Mouse (Mus musculus) lung, embryonic 14.5 days (tissue): Measurements from ENCODE around the gene Ddx47. TPM values are rescaled to one million over a fixed set of nuclear protein-coding genes. Genes with fewer than 3 reads are reported as not detected.

Source experiments
- ATAC-seq: fragments of 200-750 bp; cut with Nextera tagmentation; 2 replicates; pipeline ENCODE4 v1.8.0; 2017; ENCODE audit warnings: mild to moderate bottlenecking, moderate TSS enrichment, moderate library complexity; ENCODE audit not compliant: insufficient read depth
- DNase-seq: peaks from one replicate; pipeline ENCODE4 v3.0.0-alpha.2; 2015
- H3K27ac ChIP-seq: fragments of 300-500 bp; sonication (generic); 2 replicates; pipeline ENCODE4 v1.5.1; 2014; ENCODE audit warnings: low read depth, mild to moderate bottlenecking, moderate library complexity
- H3K27me3 ChIP-seq: fragments of 300-500 bp; sonication (generic); 2 replicates; pipeline ENCODE4 v1.6.1; 2014; ENCODE audit warnings: low read length, control low read depth; ENCODE audit not compliant: insufficient read depth
- H3K36me3 ChIP-seq: fragments of 300-500 bp; sonication (generic); 2 replicates; pipeline ENCODE4 v1.6.1; 2014; ENCODE audit warnings: control low read depth; ENCODE audit not compliant: insufficient read depth
- H3K4me1 ChIP-seq: fragments of 300-500 bp; sonication (generic); 2 replicates; pipeline ENCODE4 v1.6.1; 2014; ENCODE audit warnings: antibody characterized with exemption, control low read depth; ENCODE audit not compliant: insufficient read depth
- H3K4me2 ChIP-seq: fragments of 300-500 bp; sonication (generic); 2 replicates; pipeline ENCODE4 v1.6.1; 2014; ENCODE audit warnings: mild to moderate bottlenecking
- H3K4me3 ChIP-seq: fragments of 300-500 bp; sonication (generic); 2 replicates; pipeline ENCODE4 v1.5.1; 2014; ENCODE audit warnings: low read depth, low read length
- H3K9ac ChIP-seq: fragments of 300-500 bp; sonication (generic); 2 replicates; pipeline ENCODE4 v1.6.1; 2014
- H3K9me3 ChIP-seq: fragments of 300-500 bp; sonication (generic); 2 replicates; pipeline ENCODE4 v1.6.1; 2016; ENCODE audit warnings: low read depth, low read length, control low read depth
- CTCF ChIP-seq: IDR thresholded peaks from 2 replicates; pipeline ENCODE4 v1.5.1; 2016; ENCODE audit warnings: antibody characterized with exemption, low read depth
- WGBS: fragments of 180-500 bp; shearing (Covaris S2); extraction: QIAGEN DNeasy Blood & Tissue Kit; methylation state at CpG from one replicate; pipeline ENCODE4 v1.1.7; 2014; 5-methylcytosine and 5-hydroxymethylcytosine counted together
- polyA plus RNA-seq: library from polyadenylated mRNA; unstranded; fragments of >200 nt; fragmentation: Nextera tagmentation; extraction: Ambion mirVana; gene quantifications from 2 replicates; pipeline ENCODE4 v1.2.1, GENCODE M21; 2014

The Ddx47 gene
- polyA plus RNA-seq, 1 experiment from 2014 or later: 119 TPM

DNA sequence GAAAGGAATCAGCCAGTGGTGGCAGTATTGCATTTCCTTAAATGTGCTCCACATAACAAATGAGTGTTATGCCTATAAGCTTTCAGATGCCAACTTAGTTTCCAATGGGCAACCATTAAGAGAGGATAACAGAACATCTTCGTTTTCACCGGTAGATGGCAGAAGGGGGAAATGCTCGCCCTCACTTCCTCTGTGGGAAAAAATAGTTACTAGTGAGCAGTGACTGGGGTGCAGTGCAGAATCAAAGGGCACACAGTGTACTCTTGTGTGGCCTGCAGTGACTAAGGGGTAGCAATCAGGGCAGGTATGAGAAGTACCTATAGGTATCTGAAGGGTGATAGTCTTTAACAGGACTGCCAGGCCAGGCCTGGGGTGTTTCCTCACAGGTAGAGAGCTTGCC lies 14.8 kb downstream of the Ddx47 start:
- no peak overlapping the region for H3K4me2 ChIP-seq
- ATAC-seq (peak; percentile 47), DNase-seq (peak; percentile 70)
- H3K27ac ChIP-seq: no peak overlapping the region
- H3K4me1 ChIP-seq: no peaks in the 10 kb centered on the region
- H3K27me3 ChIP-seq: no peaks in the 10 kb centered on the region
- no peaks in the 10 kb centered on the region for H3K9me3 ChIP-seq
- H3K36me3 ChIP-seq: peaks cover 31% of the 10 kb centered on the region
- H3K9ac ChIP-seq: no peak overlapping the region
- 7% methylated on average over 3 of the region's 3 CpGs for WGBS
- peak; percentile 69 for TF ChIP-seq CTCF
- H3K4me3 ChIP-seq: no peak overlapping the region

GRCm38 (mm10) chr6:135026755-135027154 lies 15.3 kb downstream of the Ddx47 start:
- Histone ChIP-seq H3K9ac (no peak overlapping the region), H3K36me3 (peaks cover 26% of the 10 kb centered on the region), H3K27me3 (no peaks in the 10 kb centered on the region), H3K9me3 (no peaks in the 10 kb centered on the region), H3K27ac (no peak overlapping the region), H3K4me3 (no peak overlapping the region), H3K4me1 (no peaks in the 10 kb centered on the region), H3K4me2 (no peak overlapping the region)
- WGBS: 69% methylated on average over 2 of the region's 2 CpGs
- TF ChIP-seq CTCF: no peak
- no peak for ATAC-seq
- DNase-seq: no peak

DNA sequence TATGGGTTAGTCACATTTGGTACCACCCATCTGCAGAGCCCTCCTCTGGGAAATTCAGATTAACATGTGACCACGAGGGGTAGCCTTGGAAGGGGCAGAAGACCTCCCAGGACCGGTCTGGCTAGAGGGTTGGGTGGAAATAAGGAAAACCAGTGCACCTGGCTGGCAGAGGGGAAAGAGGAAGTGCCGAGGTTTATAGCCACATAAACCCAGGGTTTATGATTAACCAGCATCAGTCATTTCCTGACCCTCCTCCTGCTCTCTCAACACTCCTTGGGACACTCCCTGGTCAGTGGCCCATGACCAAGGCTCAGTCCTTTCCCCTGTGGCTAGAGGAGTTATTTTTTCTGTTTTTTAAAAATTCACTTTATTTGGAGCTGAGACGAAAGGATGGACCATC lies 17.8 kb downstream of the Ddx47 start:
- DNase-seq (no peak), ATAC-seq (no peak)
- Histone ChIP-seq H3K4me2 (no peak overlapping the region), H3K4me1 (no peaks in the 10 kb centered on the region), H3K9me3 (no peaks in the 10 kb centered on the region), H3K36me3 (peaks cover 3% of the 10 kb centered on the region; the same call in 1 of the 2 replicates), H3K27me3 (no peaks in the 10 kb centered on the region), H3K27ac (no peak overlapping the region), H3K9ac (no peak overlapping the region), H3K4me3 (no peak overlapping the region)
- 54% methylated on average over 4 of the region's 4 CpGs for WGBS
- TF ChIP-seq CTCF: no peak

- no peaks in the 10 kb centered on the region for H3K9me3 ChIP-seq
- H3K27ac ChIP-seq: no peak overlapping the region
- peaks cover 5% of the 10 kb centered on the region; the same call in 1 of the 2 replicates for H3K27me3 ChIP-seq
- WGBS: 65% methylated on average over 3 of the region's 3 CpGs
- no peak for TF ChIP-seq CTCF
- no peak overlapping the region for H3K4me3 ChIP-seq
- H3K4me1 ChIP-seq: no peaks in the 10 kb centered on the region
- no peak overlapping the region for H3K9ac ChIP-seq
- ATAC-seq: no peak
- no peak overlapping the region for H3K4me2 ChIP-seq
- no peak for DNase-seq
- H3K36me3 ChIP-seq: no peaks in the 10 kb centered on the region
Observed at GRCm38 (mm10) chr6:135038674-135039073, 27.3 kb downstream of the Ddx47 start.

- Histone ChIP-seq H3K4me1 (no peaks in the 10 kb centered on the region), H3K4me3 (peak overlapping the region; percentile 17; the same call in 1 of the 2 replicates), H3K9me3 (no peaks in the 10 kb centered on the region), H3K9ac (no peak overlapping the region), H3K27ac (no peak overlapping the region), H3K4me2 (peak overlapping the region; percentile 37), H3K36me3 (no peaks in the 10 kb centered on the region), H3K27me3 (peaks cover 5% of the 10 kb centered on the region; the same call in 1 of the 2 replicates)
- no peak for TF ChIP-seq CTCF
- WGBS: 4% methylated on average over 21 of the region's 21 CpGs
- DNase-seq (peak; percentile 34), ATAC-seq (peak; percentile 54; the same call in 1 of the 2 replicates)
Observed at GRCm38 (mm10) chr6:135040275-135040871, 29.0 kb downstream of the Ddx47 start.

DNA sequence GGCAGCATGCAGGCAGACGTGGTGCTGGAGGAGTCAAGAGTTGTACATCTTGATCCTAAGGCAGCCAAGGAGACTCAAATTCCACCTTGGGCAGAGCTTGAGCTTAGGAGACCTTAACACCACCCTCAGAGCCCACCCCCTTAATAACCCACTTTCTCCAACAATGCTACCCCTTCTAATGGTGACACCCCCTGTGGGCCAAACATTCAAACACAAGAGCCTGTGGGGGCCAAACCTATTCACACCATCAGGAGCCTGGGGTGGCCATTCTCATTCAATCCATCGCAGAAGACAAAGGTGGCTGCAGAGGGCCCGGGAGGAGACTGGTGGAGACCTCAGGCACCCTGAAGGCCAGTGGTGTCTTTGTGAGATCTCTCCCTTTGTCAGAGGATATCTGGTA lies 30.5 kb downstream of the Ddx47 start:
- Histone ChIP-seq H3K36me3 (no peaks in the 10 kb centered on the region), H3K27me3 (peaks cover 5% of the 10 kb centered on the region; the same call in 1 of the 2 replicates), H3K27ac (no peak overlapping the region), H3K9ac (no peak overlapping the region), H3K4me3 (no peak overlapping the region), H3K9me3 (no peaks in the 10 kb centered on the region), H3K4me2 (no peak overlapping the region), H3K4me1 (no peaks in the 10 kb centered on the region)
- TF ChIP-seq CTCF: no peak
- WGBS: 76% methylated on average over 3 of the region's 3 CpGs
- no peak for DNase-seq
- no peak for ATAC-seq

DNA sequence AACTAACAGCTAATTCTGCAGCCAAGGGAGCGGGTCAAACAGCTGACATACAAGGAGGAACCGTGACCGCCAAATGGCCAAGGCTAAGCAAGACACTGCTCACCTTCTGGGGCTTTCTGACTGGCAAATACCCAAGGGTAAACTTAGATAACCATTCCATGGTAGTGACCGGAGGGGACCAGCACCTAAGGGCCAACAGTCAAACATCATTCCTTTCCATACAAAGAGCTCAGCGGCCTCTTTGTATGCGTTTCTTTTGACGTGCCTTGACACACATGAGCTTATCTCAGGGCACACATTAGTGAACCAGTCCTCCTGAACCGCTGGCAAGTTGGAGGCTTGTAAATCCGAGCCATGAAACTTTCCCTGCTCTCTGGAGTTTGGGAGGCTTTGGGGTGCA lies 35.9 kb downstream of the Ddx47 start:
- no peak for TF ChIP-seq CTCF
- Histone ChIP-seq H3K9ac (no peak overlapping the region), H3K4me3 (no peak overlapping the region), H3K27ac (no peak overlapping the region), H3K9me3 (no peaks in the 10 kb centered on the region), H3K36me3 (no peaks in the 10 kb centered on the region), H3K27me3 (no peaks in the 10 kb centered on the region), H3K4me2 (no peak overlapping the region), H3K4me1 (no peaks in the 10 kb centered on the region)
- DNase-seq: no peak
- no peak for ATAC-seq
- 56% methylated on average over 9 of the region's 9 CpGs for WGBS

GRCm38 (mm10) chr6:135048509-135048908 lies 37.1 kb downstream of the Ddx47 start:
- WGBS: 70% methylated on average over 6 of the region's 6 CpGs
- no peak overlapping the region for H3K9ac ChIP-seq
- TF ChIP-seq CTCF: no peak
- ATAC-seq (peak; percentile 52; the same call in 1 of the 2 replicates), DNase-seq (no peak)
- no peaks in the 10 kb centered on the region for H3K4me1 ChIP-seq
- no peaks in the 10 kb centered on the region for H3K27me3 ChIP-seq
- H3K27ac ChIP-seq: no peak overlapping the region
- no peak overlapping the region for H3K4me3 ChIP-seq
- H3K9me3 ChIP-seq: no peaks in the 10 kb centered on the region
- no peaks in the 10 kb centered on the region for H3K36me3 ChIP-seq
- no peak overlapping the region for H3K4me2 ChIP-seq
